ENCODE assay signal across 18 mouse cellular contexts in the genomic region with DNA sequence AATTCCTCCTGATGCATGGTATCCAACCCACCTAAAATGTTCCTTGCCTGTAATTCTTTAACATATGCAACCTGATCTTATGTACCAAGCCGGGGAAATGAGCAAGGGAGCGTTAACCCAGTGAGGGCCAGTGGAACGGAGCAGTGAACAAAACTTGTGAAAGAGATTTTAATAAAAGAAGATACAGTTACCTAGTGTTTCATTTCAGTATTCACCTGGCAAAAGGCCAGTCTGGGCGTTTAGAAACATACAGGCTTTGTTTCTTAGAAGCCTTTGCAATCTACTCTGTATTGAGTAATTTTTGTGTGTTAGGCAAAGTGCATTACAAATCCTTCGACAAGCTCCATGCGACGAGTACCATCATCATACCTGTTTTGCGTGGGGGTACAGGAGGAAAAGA.
DNase-seq lines count a peak whose midpoint lies in the region; ATAC-seq and TF ChIP-seq lines count a peak whose summit lies in the region.
"Had no signal": no experiment of that assay in that cellular context is flagged by ENCODE, and none has a peak within 500 bp of the region (broad histone marks: within the 10 kb centered on the region; RNA-seq: fewer than 3 reads in every experiment).

No protein-coding gene starts in this region.

- no peaks in the 10 kb centered on the region for H3K9me3 ChIP-seq in lung, embryonic 14.5 days (ENCODE audit: low read depth, low read length)
- H3K9me3 ChIP-seq in embryonic facial prominence, embryonic 14.5 days (ENCODE audit: control insufficient read depth, low read length), result no peaks in the 10 kb centered on the region
- no peaks in the 10 kb centered on the region for H3K9me3 ChIP-seq in forebrain, postnatal 0 days (ENCODE audit: low read length)
- H3K9me3 ChIP-seq in heart, embryonic 11.5 days (replicated peaks; ENCODE audit: control insufficient read depth, low read length), result no peaks in the 10 kb centered on the region
- H3K9me3 ChIP-seq: heart, embryonic 12.5 days; hindbrain, embryonic 13.5 days; liver, embryonic 12.5 days had no signal

- TF ChIP-seq CTCF in lung, embryonic 14.5 days (IDR thresholded peaks at IDR 0.05; ENCODE audit: low read depth), result no peak
- TF ChIP-seq CTCF in brain, embryonic 14.5 days (IDR thresholded peaks at IDR 0.05; ENCODE audit: borderline replicate concordance, extremely low read depth, insufficient read depth, insufficient read length), result no peak
- no peak for TF ChIP-seq CTCF in forebrain, postnatal 0 days (IDR thresholded peaks at IDR 0.05; ENCODE audit: low read depth)

- DNase-seq in lung, embryonic 14.5 days, result peak; percentile 46
- no peak for DNase-seq in lung, postnatal 4 days
- DNase-seq in brain, embryonic 14.5 days (ENCODE audit: low read depth), result peak; percentile 58
- peak; percentile 65 for DNase-seq in embryonic facial prominence, embryonic 14.5 days (ENCODE audit: low spot score)
- no peak for DNase-seq in forebrain, postnatal 0 days
- DNase-seq in right cerebral cortex, adult 2 months (ENCODE audit: low spot score in 2 of 2), result no peak
- DNase-seq: cerebellum, adult 2 months; gastrocnemius, adult 2 months; heart, postnatal 14 days; layer of hippocampus, postnatal 36 days; retina, postnatal 1 day; right cerebral cortex, postnatal 4 days; thymus, adult 2 months had no signal

- ATAC-seq in lung, embryonic 14.5 days (ENCODE audit: insufficient read depth), result no peak
- peak; percentile 76; the same call in 1 of the 2 replicates for ATAC-seq in embryonic facial prominence, embryonic 14.5 days (ENCODE audit: low read depth)
- ATAC-seq in forebrain, postnatal 0 days, result 0 out of 2 replicates have a peak, but pooled peaks have one; percentile 3
- ATAC-seq in heart, embryonic 11.5 days (replicated peaks; ENCODE audit: insufficient number of reproducible peaks, low FRiP score, low TSS enrichment), result no peak
- ATAC-seq: inflammation-experienced regulatory T-cells, adult 6 months; liver, embryonic 12.5 days had no signal

- H3K27me3 ChIP-seq in lung, embryonic 14.5 days (ENCODE audit: insufficient read depth, low read length), result no peaks in the 10 kb centered on the region
- no peaks in the 10 kb centered on the region for H3K27me3 ChIP-seq in embryonic facial prominence, embryonic 14.5 days (replicated peaks; ENCODE audit: control insufficient read depth, insufficient read depth, low read length)
- no peaks in the 10 kb centered on the region for H3K27me3 ChIP-seq in forebrain, postnatal 0 days (ENCODE audit: insufficient read depth, low read length)
- no peaks in the 10 kb centered on the region for H3K27me3 ChIP-seq in heart, embryonic 11.5 days (ENCODE audit: control insufficient read depth, insufficient read depth, low read length)
- H3K27me3 ChIP-seq: heart, embryonic 12.5 days had no signal

- no peak overlapping the region for H3K9ac ChIP-seq in lung, embryonic 14.5 days
- H3K9ac ChIP-seq in embryonic facial prominence, embryonic 14.5 days (ENCODE audit: low read depth, low read length), result no peak overlapping the region
- no peak overlapping the region for H3K9ac ChIP-seq in forebrain, postnatal 0 days
- H3K9ac ChIP-seq in heart, embryonic 11.5 days (ENCODE audit: low read depth, low read length), result no peak overlapping the region
- H3K9ac ChIP-seq: heart, embryonic 12.5 days; hindbrain, embryonic 13.5 days; liver, embryonic 12.5 days had no signal

- H3K36me3 ChIP-seq in lung, embryonic 14.5 days (ENCODE audit: insufficient read depth), result no peaks in the 10 kb centered on the region
- no peaks in the 10 kb centered on the region for H3K36me3 ChIP-seq in embryonic facial prominence, embryonic 14.5 days (ENCODE audit: control insufficient read depth, insufficient read depth, low read length)
- no peaks in the 10 kb centered on the region for H3K36me3 ChIP-seq in forebrain, postnatal 0 days (ENCODE audit: insufficient read depth)
- H3K36me3 ChIP-seq in heart, embryonic 11.5 days (ENCODE audit: control insufficient read depth, insufficient read depth, low read length), result no peaks in the 10 kb centered on the region
- H3K36me3 ChIP-seq: heart, embryonic 12.5 days; hindbrain, embryonic 13.5 days; liver, embryonic 12.5 days had no signal

- no peak overlapping the region for H3K4me3 ChIP-seq in lung, embryonic 14.5 days (ENCODE audit: low read depth, low read length)
- no peak overlapping the region for H3K4me3 ChIP-seq in embryonic facial prominence, embryonic 14.5 days (ENCODE audit: low read depth, low read length)
- no peak overlapping the region for H3K4me3 ChIP-seq in forebrain, postnatal 0 days (ENCODE audit: low read depth, low read length)
- no peak overlapping the region for H3K4me3 ChIP-seq in heart, embryonic 11.5 days (ENCODE audit: low read depth, low read length)
- H3K4me3 ChIP-seq: gastrocnemius, adult 2 months; heart, embryonic 12.5 days; hindbrain, embryonic 13.5 days; liver, embryonic 12.5 days had no signal

- no peaks in the 10 kb centered on the region for H3K4me1 ChIP-seq in lung, embryonic 14.5 days (ENCODE audit: insufficient read depth)
- peaks cover 33% of the 10 kb centered on the region for H3K4me1 ChIP-seq in embryonic facial prominence, embryonic 14.5 days (ENCODE audit: control insufficient read depth, insufficient read depth, low read length)
- peaks cover 18% of the 10 kb centered on the region; the same call in 1 of the 2 replicates for H3K4me1 ChIP-seq in forebrain, postnatal 0 days (ENCODE audit: insufficient read depth)
- peaks cover 3% of the 10 kb centered on the region; the same call in 1 of the 2 replicates for H3K4me1 ChIP-seq in heart, embryonic 11.5 days (ENCODE audit: control insufficient read depth, insufficient read depth, low read length)
- H3K4me1 ChIP-seq: liver, embryonic 12.5 days had no signal

- H3K27ac ChIP-seq in lung, embryonic 14.5 days (ENCODE audit: low read depth), result no peak overlapping the region
- H3K27ac ChIP-seq in embryonic facial prominence, embryonic 14.5 days (replicated peaks; ENCODE audit: low read depth, low read length), result peak overlapping the region; percentile 64; the same call in 1 of the 2 replicates
- H3K27ac ChIP-seq in forebrain, postnatal 0 days (ENCODE audit: low read depth, low read length), result no peak overlapping the region; the same call in 1 of the 2 replicates
- H3K27ac ChIP-seq in heart, embryonic 11.5 days (ENCODE audit: low read depth, low read length), result no peak overlapping the region
- H3K27ac ChIP-seq: gastrocnemius, adult 2 months; hindbrain, embryonic 13.5 days; liver, embryonic 12.5 days had no signal

- WGBS in lung, embryonic 14.5 days, result 66% methylated on average over 8 of the region's 8 CpGs
- WGBS in embryonic facial prominence, embryonic 14.5 days, result 50% methylated on average over 8 of the region's 8 CpGs
- 50% methylated on average over 8 of the region's 8 CpGs for WGBS in forebrain, postnatal 0 days
- WGBS in heart, embryonic 11.5 days (ENCODE audit: insufficient replicate concordance), result 84% methylated on average over 8 of the region's 8 CpGs

- TF ChIP-seq POLR2A in brain, embryonic 14.5 days (IDR thresholded peaks at IDR 0.05; ENCODE audit: borderline replicate concordance, extremely low read depth, insufficient read depth, insufficient read length, poor library complexity, severe bottlenecking), result no peak

- no peak overlapping the region for H3K4me2 ChIP-seq in lung, embryonic 14.5 days
- H3K4me2 ChIP-seq in embryonic facial prominence, embryonic 14.5 days (ENCODE audit: low read depth, low read length), result no peak overlapping the region
- no peak overlapping the region for H3K4me2 ChIP-seq in forebrain, postnatal 0 days (ENCODE audit: low read depth)
- no peak overlapping the region for H3K4me2 ChIP-seq in heart, embryonic 11.5 days
- H3K4me2 ChIP-seq: heart, embryonic 12.5 days; hindbrain, embryonic 13.5 days; liver, embryonic 12.5 days had no signal

Comparison
In these comparisons a context has a peak if more than half of its experiments do, and no peak if none do; other contexts are left out.
1. DNase-seq: peak in lung, embryonic 14.5 days (single experiment), brain, embryonic 14.5 days (single experiment) and embryonic facial prominence, embryonic 14.5 days (single experiment); none in lung, postnatal 4 days (0 of 2), forebrain, postnatal 0 days (single experiment) and right cerebral cortex, adult 2 months (0 of 2).
2. ATAC-seq: peak in embryonic facial prominence, embryonic 14.5 days (single experiment) and forebrain, postnatal 0 days (single experiment); none in lung, embryonic 14.5 days (single experiment) and heart, embryonic 11.5 days (single experiment).